Mouse (Mus musculus) heart, embryonic 13.5 days (tissue): ENCODE measurements at regions not wholly inside any gene's neighbourhood (a gene's known extent, or its start where the extent isn't known, plus 50 kb on each side); places are given as distances from the start of the nearest gene placed in this dataset.

Source experiments
- ATAC-seq: fragments of 200-750 bp; cut with Nextera tagmentation; 2 replicates; pipeline ENCODE4 v1.8.0; 2017; ENCODE audit warnings: moderate TSS enrichment; ENCODE audit not compliant: insufficient number of reproducible peaks, low FRiP score, low TSS enrichment; ENCODE audit errors: extremely low read depth
- H3K27ac ChIP-seq: fragments of 300-500 bp; sonication (generic); replicated peaks from 2 replicates; pipeline ENCODE4 v1.5.1; 2015; ENCODE audit warnings: moderate library complexity, mild to moderate bottlenecking, inconsistent platforms
- H3K27me3 ChIP-seq: fragments of 300-500 bp; sonication (generic); replicated peaks from 2 replicates; pipeline ENCODE4 v1.6.1; 2015; ENCODE audit warnings: mild to moderate bottlenecking, inconsistent platforms
- H3K36me3 ChIP-seq: fragments of 300-500 bp; sonication (generic); 2 replicates; pipeline ENCODE4 v1.6.1; 2015; ENCODE audit warnings: mild to moderate bottlenecking, inconsistent platforms
- H3K4me1 ChIP-seq: fragments of 300-500 bp; sonication (generic); 2 replicates; pipeline ENCODE4 v1.6.1; 2015; ENCODE audit warnings: inconsistent platforms
- H3K4me2 ChIP-seq: fragments of 300-500 bp; sonication (generic); 2 replicates; pipeline ENCODE4 v1.6.1; 2015; ENCODE audit warnings: inconsistent platforms, mild to moderate bottlenecking, moderate library complexity
- H3K4me3 ChIP-seq: fragments of 300-500 bp; sonication (generic); 2 replicates; pipeline ENCODE4 v1.5.1; 2015; ENCODE audit warnings: moderate library complexity, mild to moderate bottlenecking, inconsistent platforms
- H3K9ac ChIP-seq: fragments of 300-500 bp; sonication (generic); 2 replicates; pipeline ENCODE4 v1.6.1; 2015; ENCODE audit warnings: inconsistent platforms, mild to moderate bottlenecking, moderate library complexity
- H3K9me3 ChIP-seq: fragments of 300-500 bp; sonication (generic); 2 replicates; pipeline ENCODE4 v1.6.1; 2016; ENCODE audit warnings: inconsistent platforms
- WGBS: fragments of 180-500 bp; shearing (Covaris S2); methylation state at CpG from one replicate; pipeline ENCODE4 v1.1.7; 2015; ENCODE audit warnings: mixed read lengths; 5-methylcytosine and 5-hydroxymethylcytosine counted together

DNA sequence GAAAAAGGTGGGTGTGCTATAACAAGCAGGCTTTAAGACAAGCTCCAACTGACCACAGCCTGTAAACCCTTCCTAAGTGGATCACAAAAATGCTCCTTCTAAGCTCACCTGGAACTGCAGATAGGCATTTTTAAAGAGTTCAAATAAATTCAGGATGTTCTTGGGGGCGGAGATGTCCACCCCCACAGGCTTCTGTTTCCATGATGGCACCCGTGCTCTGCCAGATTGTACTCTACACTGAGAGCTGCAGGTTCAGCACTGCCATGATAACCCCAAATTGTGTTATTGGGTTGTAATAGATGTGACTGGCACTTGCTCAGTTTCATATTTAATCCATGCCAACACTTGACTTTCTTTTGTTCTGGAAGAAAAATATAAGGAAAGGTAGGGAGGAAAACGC lies 158.8 kb downstream of the Fam84b start:
- Histone ChIP-seq H3K27me3 (no peaks in the 10 kb centered on the region), H3K27ac (no peak overlapping the region), H3K4me3 (no peak overlapping the region), H3K4me2 (no peak overlapping the region), H3K36me3 (no peaks in the 10 kb centered on the region), H3K9me3 (no peaks in the 10 kb centered on the region), H3K9ac (no peak overlapping the region), H3K4me1 (peaks cover 11% of the 10 kb centered on the region)
- ATAC-seq, result no peak
- WGBS, result 86% methylated on average over 3 of the region's 3 CpGs

DNA sequence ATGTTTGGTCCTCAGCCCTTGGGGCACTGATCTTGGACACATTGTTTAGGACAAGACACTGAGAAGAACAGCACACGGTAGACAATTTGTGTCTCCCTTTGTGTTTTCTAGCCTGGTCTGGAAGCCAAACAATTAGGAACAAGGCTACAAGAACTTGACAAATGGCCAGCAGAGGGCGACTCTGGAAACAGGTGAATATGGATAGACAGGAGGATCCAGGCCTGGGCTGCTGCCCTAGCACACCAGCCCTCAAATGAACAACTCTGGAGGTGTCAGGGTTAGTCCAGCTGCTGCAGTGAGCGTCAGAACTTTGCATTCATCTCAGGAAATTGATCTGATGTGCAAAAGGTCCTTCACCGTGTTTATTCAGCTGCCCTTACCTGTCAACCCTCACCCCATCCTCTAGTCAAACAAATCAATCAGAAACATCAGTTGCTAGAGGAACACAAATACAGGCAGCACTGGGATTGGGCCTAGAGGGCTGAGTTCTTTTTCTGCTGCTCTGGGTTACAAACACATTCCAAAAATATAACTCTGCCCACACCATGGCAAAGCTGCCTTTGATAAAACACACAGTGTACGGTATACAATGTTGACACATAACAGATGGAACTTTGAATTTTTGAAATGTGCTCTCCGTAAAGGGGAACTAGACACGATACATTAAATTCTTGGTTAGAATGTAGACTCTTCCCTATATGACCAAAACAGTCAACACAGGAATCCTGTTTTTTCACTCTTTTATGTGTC lies 159.7 kb downstream of the Fam84b start:
- Histone ChIP-seq H3K4me2 (no peak overlapping the region), H3K27me3 (no peaks in the 10 kb centered on the region), H3K4me1 (peaks cover 11% of the 10 kb centered on the region), H3K9me3 (no peaks in the 10 kb centered on the region), H3K27ac (no peak overlapping the region), H3K9ac (no peak overlapping the region), H3K36me3 (no peaks in the 10 kb centered on the region), H3K4me3 (no peak overlapping the region)
- ATAC-seq, result no peak
- WGBS, result 58% methylated on average over 7 of the region's 7 CpGs

DNA sequence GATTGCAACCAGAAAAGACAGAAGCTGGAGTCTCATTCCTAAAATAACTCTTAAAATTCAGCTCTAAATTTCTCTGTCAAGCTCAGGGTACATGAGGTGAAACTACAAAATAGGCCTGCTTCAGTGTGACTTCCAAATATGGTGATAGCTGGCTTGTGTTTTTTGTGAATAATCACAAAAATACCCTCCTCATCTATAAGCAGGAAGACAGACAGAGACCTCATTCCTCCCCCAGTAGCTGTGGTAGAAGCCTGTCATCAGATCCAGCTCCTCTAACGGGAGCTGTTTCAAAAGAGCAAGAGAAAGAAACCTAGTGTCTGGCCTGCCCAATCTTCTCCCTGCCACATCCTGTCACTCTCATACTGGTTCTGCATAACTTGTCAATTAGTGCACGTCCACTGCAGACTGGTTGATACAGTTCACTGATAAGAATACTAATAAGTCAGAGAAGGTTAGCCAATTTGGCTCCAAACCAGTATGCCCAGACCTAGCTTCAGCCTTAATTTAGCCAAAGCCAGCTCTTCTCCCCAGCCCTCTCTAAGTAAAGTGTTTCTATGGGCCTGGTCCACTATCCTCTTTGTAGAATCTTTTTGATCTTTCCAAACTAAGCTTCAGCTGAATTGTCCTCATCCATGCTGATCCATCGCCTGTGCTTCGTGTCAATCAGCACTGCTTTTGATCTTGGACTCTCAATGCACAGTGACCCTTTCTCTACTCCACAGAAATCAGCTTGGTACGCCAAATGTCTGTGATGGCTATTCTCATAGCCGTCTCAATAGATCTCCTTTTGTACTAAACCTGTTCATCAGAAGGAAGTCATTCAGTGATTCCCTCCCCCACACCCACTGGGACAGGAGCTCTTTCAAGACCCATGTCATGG lies 160.6 kb downstream of the Fam84b start:
- Histone ChIP-seq H3K27me3 (no peaks in the 10 kb centered on the region), H3K4me2 (no peak overlapping the region), H3K36me3 (no peaks in the 10 kb centered on the region), H3K9ac (no peak overlapping the region), H3K4me3 (no peak overlapping the region), H3K9me3 (no peaks in the 10 kb centered on the region), H3K4me1 (peaks cover 11% of the 10 kb centered on the region), H3K27ac (peak overlapping the region; percentile 33)
- WGBS, result 39% methylated on average over 6 of the region's 6 CpGs
- ATAC-seq, result no peak

DNA sequence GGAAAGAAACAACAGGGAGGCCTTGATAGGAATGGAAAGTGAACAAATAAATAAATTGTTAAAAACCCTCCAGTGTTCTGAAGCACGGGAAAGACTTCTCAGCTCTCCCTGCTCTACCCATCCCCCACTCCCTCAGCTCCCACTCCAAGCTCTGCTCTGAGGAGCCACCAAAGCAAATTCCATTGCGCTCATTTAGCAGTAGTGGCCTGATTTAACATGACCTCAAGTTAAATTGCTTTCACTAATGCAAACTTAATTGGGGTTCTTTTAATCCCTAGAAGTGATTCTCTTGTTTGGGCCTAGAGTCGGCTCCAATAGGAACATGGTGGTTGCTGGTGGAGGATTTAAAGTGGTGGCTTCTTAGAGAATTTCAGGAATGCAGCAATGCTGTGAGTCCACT lies 161.4 kb downstream of the Fam84b start:
- ATAC-seq, result no peak
- Histone ChIP-seq H3K9ac (no peak overlapping the region), H3K36me3 (no peaks in the 10 kb centered on the region), H3K9me3 (no peaks in the 10 kb centered on the region), H3K4me1 (peaks cover 11% of the 10 kb centered on the region), H3K4me2 (no peak overlapping the region), H3K4me3 (no peak overlapping the region), H3K27ac (no peak overlapping the region; the same call in 1 of the 2 replicates), H3K27me3 (no peaks in the 10 kb centered on the region)
- 39% methylated on average over 3 of the region's 3 CpGs for WGBS

DNA sequence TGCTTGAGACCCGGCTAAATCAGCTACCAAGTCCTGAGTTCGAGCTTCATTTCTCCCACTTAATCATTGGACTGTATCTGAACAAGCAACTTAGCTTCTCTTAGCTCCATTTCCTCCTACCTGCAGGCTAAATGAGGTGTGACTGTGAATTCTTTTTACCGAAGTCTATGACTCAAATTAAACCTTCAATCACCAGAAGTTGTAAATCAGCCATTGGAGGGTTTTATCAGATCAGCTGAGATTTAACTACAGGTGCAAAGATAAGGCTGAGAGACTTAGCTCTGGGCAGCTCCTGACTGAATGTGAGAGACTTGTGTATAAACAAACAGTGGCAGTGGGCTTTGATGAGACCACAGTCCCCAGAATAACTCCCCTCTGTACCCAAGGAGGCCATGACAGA lies 176.2 kb downstream of the Fam84b start:
- 64% methylated on average over 3 of the region's 3 CpGs for WGBS
- no peak overlapping the region for H3K4me2 ChIP-seq
- 0 out of 2 replicates have a peak, but pooled peaks cover 5% of the 10 kb centered on the region for H3K9me3 ChIP-seq
- H3K27me3 ChIP-seq, result no peaks in the 10 kb centered on the region
- H3K9ac ChIP-seq, result no peak overlapping the region
- no peak overlapping the region for H3K27ac ChIP-seq
- ATAC-seq, result no peak
- H3K4me1 ChIP-seq, result no peaks in the 10 kb centered on the region
- no peak overlapping the region for H3K4me3 ChIP-seq
- no peaks in the 10 kb centered on the region for H3K36me3 ChIP-seq

DNA sequence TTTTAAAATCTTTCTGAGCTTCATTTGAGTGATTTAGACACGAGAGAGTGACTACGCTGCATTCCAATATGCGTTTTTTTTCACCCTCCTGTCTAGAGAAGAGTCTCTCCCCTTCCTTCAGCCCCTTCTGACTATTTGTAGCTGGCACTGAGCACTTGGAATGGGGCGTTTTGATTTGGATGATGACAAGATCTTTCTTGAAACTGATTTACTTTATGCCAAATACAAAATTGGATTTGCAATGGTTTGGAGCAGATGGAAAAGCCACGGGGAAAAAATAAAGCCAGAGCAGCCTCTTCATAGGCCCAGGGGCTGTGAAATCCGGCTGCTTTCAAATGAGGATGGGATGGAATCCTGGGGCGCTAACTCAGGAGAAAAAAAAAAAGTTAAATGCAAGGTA lies 196.0 kb downstream of the Fam84b start:
- no peak for ATAC-seq
- Histone ChIP-seq H3K4me3 (no peak overlapping the region), H3K9ac (no peak overlapping the region), H3K4me2 (no peak overlapping the region), H3K27ac (no peak overlapping the region), H3K36me3 (no peaks in the 10 kb centered on the region), H3K4me1 (no peaks in the 10 kb centered on the region), H3K27me3 (no peaks in the 10 kb centered on the region), H3K9me3 (no peaks in the 10 kb centered on the region)
- WGBS, result 55% methylated on average over 7 of the region's 7 CpGs

DNA sequence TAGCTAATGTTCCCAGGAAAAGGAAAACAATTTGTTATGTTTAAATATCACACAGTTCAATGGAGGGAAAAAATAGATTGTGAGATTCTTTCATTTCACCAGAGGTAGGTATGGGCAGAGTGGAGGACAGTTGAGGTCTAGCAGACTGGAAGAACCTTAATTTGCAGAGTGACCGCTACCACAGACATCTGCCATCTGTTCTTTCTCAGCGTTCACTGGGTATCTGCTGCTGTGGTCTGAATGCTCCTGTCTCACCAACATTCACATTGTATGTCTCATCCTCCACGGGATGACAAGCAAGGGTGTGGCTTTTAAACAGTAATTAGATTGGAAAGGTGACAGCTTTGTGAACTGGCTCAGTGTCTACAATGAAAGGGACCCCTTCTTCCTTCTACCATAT lies 198.5 kb downstream of the Fam84b start:
- 48% methylated on average over 3 of the region's 3 CpGs for WGBS
- no peak overlapping the region for H3K9ac ChIP-seq
- no peaks in the 10 kb centered on the region for H3K9me3 ChIP-seq
- no peak overlapping the region for H3K4me2 ChIP-seq
- H3K27me3 ChIP-seq, result no peaks in the 10 kb centered on the region
- no peaks in the 10 kb centered on the region for H3K36me3 ChIP-seq
- no peak overlapping the region for H3K4me3 ChIP-seq
- no peak for ATAC-seq
- H3K27ac ChIP-seq, result no peak overlapping the region
- H3K4me1 ChIP-seq, result no peaks in the 10 kb centered on the region

DNA sequence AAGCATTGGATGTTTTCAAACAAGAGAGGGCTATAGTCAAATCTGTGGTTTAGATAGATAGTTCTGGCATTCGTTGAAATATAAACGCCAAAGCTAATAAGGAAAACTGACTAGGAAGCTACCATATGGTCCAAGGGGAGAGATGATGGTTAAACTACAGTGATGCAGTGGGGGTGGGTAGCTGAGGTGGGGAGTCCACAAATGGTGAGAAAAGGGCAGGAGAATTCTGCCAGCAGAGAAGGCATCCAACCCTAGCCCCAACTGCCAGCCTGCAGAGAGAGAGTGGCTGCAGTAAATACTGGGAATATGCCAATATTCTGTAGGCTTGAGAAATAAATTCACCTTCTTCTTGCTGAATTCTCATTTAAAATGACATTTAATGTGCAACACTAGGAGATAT lies 204.3 kb downstream of the Fam84b start:
- no peaks in the 10 kb centered on the region for H3K27me3 ChIP-seq
- ATAC-seq, result no peak
- H3K9me3 ChIP-seq, result no peaks in the 10 kb centered on the region
- H3K27ac ChIP-seq, result no peak overlapping the region
- 80% methylated on average over 2 of the region's 2 CpGs for WGBS
- H3K4me3 ChIP-seq, result no peak overlapping the region
- no peaks in the 10 kb centered on the region for H3K4me1 ChIP-seq
- no peaks in the 10 kb centered on the region for H3K36me3 ChIP-seq
- no peak overlapping the region for H3K4me2 ChIP-seq
- H3K9ac ChIP-seq, result no peak overlapping the region

DNA sequence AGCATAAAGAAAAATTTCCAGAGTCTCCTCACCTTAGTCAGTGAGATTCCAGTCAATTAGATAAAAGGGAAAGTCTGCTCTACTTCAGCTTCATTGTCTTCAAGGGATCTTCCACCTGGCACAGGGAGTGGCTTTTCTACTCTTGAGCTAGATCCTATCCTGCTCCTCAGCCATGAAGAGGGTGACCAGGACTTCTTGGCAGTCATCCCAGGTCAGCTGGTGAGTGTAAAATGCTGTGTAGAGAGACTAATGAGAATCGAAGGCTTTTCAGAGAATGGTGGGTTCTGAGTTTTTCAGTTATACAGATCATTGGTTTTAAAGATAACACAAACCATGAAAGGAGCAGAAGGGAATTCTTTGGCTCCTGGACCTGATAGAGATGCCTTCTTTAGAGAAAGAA lies 211.8 kb downstream of the Fam84b start:
- Histone ChIP-seq H3K4me2 (no peak overlapping the region), H3K9me3 (no peaks in the 10 kb centered on the region), H3K4me3 (no peak overlapping the region), H3K36me3 (no peaks in the 10 kb centered on the region), H3K9ac (no peak overlapping the region), H3K4me1 (no peaks in the 10 kb centered on the region), H3K27me3 (no peaks in the 10 kb centered on the region), H3K27ac (no peak overlapping the region)
- ATAC-seq, result no peak
- 57% methylated on average over 1 of the region's 1 CpGs for WGBS

DNA sequence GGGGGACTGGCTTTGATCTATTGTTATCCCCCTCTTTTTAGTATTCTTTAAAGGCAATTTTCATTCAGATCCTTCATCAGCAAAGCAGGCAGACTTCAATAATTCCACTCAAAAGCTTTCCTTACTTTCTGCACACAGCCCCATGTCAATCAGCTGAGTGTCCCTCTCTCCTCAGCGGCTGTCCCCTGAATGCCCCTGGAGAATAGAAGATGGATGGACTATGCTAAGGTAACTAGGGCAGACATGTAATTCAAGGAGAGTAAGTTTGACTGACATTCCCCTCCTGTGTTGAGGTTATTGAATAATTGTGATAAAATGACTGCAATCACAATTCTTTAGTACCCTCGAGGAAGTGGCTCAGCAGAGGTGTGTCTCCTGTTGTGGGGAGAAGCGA lies 220.1 kb downstream of the Fam84b start:
- Histone ChIP-seq H3K4me1 (no peaks in the 10 kb centered on the region), H3K9me3 (no peaks in the 10 kb centered on the region), H3K27me3 (no peaks in the 10 kb centered on the region), H3K27ac (no peak overlapping the region), H3K4me2 (no peak overlapping the region), H3K36me3 (no peaks in the 10 kb centered on the region), H3K4me3 (no peak overlapping the region), H3K9ac (no peak overlapping the region)
- WGBS, result 72% methylated on average over 3 of the region's 3 CpGs
- no peak for ATAC-seq

DNA sequence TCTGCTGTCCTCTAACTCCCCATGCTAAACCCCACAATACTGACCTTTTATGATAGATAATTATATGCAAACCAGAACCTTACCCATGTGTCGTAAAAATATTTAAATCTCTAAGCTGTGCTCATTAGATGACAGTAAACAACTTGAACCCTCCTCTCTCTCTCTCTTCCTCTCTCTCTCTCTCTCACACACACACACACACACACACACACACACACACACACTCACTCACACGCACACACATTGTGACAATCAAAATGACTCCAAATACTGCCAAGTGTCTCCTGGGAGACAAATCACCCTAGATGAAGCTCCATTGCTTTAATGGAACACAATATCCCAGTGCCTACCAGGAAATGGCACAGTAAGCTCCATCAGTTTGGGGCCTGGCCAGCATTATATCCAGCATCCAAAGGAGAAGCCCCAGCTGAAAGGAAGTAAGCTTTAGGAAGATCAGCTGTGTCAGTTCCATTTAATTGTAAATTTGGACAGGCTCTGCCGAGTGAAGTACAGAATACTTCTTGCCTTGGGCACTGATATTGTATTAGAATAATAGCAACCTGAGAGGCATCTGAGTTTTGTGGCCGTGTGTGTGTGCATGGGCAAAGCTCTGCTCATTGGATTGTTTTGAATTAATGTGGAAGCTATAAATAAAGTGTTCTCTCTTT lies 220.7 kb downstream of the Fam84b start:
- Histone ChIP-seq H3K27me3 (no peaks in the 10 kb centered on the region), H3K4me1 (no peaks in the 10 kb centered on the region), H3K36me3 (no peaks in the 10 kb centered on the region), H3K4me2 (no peak overlapping the region), H3K27ac (no peak overlapping the region), H3K4me3 (no peak overlapping the region), H3K9ac (no peak overlapping the region), H3K9me3 (no peaks in the 10 kb centered on the region)
- no peak for ATAC-seq
- WGBS, result 75% methylated on average over 4 of the region's 4 CpGs
